Mouse (Mus musculus): ENCODE data around the gene Dctn2. TPM values are rescaled to one million over a fixed set of nuclear protein-coding genes. Genes with fewer than 3 reads are reported as not detected.

Dctn2 gene
- polyA plus RNA-seq, 1 experiment: 170 TPM

GRCm38 (mm10) chr10:127272371-127272770 is 6.2 kb downstream of the Dctn2 start:
- H3K79me3 ChIP-seq (ENCODE audit: low read depth): peaks cover 18% of the 10 kb centered on the region
- TF ChIP-seq USF1 (IDR thresholded peaks at IDR 0.05; ENCODE audit: low read depth) (no peak), MAX (IDR thresholded peaks at IDR 0.05) (no peak), MYOG (IDR thresholded peaks at IDR 0.05; ENCODE audit: control insufficient read depth, extremely low read depth, insufficient read length) (no peak), MYOD1 (IDR thresholded peaks at IDR 0.05; ENCODE audit: control insufficient read depth, insufficient read length, low read depth) (no peak), CEBPB (IDR thresholded peaks at IDR 0.05; ENCODE audit: low read depth) (no peak), CTCF (IDR thresholded peaks at IDR 0.05; ENCODE audit: control insufficient read depth, insufficient read depth, insufficient read length) (no peak), FOSL1 (IDR thresholded peaks at IDR 0.05; ENCODE audit: insufficient read depth, low read length, poor library complexity, severe bottlenecking) (no peak)
- no peak overlapping the region for H3ac ChIP-seq (ENCODE audit: control insufficient read depth, insufficient read length, low read depth)
- no peaks in the 10 kb centered on the region for H3K27me3 ChIP-seq (ENCODE audit: control insufficient read depth, insufficient read depth, insufficient read length)
- H3K36me3 ChIP-seq (ENCODE audit: control insufficient read depth, insufficient read depth): peaks cover 73% of the 10 kb centered on the region
- no peak overlapping the region for H3K4me3 ChIP-seq (ENCODE audit: insufficient read depth, poor library complexity, severe bottlenecking)
- peaks cover 32% of the 10 kb centered on the region for H3K79me2 ChIP-seq (ENCODE audit: control insufficient read depth, insufficient read depth)

DNA sequence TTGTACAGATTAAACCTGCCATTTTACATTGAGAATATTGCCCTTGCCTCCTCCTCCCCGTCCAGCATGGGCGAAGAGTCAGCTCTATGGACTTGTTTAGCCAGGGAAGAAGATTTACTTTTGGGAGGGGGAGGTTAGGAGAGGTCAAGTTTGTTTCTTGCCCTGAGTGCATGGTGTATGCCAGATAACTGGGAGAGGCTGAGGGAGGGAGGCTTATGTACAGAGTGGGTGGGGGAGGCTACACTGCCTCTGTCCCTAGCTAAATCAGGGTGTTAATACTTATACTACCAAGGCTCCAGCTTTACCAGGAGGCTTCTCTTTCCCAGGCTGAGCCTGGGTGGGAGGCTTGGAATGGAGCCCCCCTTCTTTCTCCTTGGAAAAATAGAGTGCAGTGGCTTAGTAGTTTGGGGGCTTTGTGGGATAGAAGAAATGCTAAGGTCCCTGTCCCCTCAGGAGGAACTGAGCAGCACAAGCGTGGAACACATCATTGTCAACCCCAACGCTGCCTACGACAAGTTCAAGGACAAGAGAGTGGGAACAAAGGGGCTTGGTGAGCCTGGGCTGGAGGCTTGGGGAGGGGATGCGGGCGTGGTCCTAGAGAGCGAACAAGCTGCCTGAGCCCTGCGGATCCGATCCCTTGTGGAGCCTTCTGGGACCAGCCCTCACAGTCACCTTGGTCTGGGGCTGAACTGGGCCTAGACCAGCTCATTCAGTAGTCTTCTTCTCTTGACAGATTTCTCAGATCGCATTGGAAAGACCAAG is 8.3 kb downstream of the Dctn2 start:
- Histone ChIP-seq H3ac (ENCODE audit: control insufficient read depth, insufficient read length, low read depth) (no peak overlapping the region), H3K36me3 (ENCODE audit: control insufficient read depth, insufficient read depth) (peaks cover 74% of the 10 kb centered on the region), H3K79me2 (ENCODE audit: control insufficient read depth, insufficient read depth) (peaks cover 11% of the 10 kb centered on the region), H3K27me3 (ENCODE audit: control insufficient read depth, insufficient read depth, insufficient read length) (no peaks in the 10 kb centered on the region), H3K79me3 (ENCODE audit: low read depth) (peaks cover 7% of the 10 kb centered on the region), H3K4me3 (ENCODE audit: insufficient read depth, poor library complexity, severe bottlenecking) (no peak overlapping the region)
- TF ChIP-seq FOSL1 (IDR thresholded peaks at IDR 0.05; ENCODE audit: insufficient read depth, low read length, poor library complexity, severe bottlenecking) (no peak), CTCF (IDR thresholded peaks at IDR 0.05; ENCODE audit: control insufficient read depth, insufficient read depth, insufficient read length) (no peak), MYOG (IDR thresholded peaks at IDR 0.05; ENCODE audit: control insufficient read depth, extremely low read depth, insufficient read length) (no peak)

GRCm38 (mm10) chr10:127279730-127280129 is 13.6 kb downstream of the Dctn2 start:
- TF ChIP-seq MAX (IDR thresholded peaks at IDR 0.05) (no peak), MYOG (IDR thresholded peaks at IDR 0.05; ENCODE audit: control insufficient read depth, extremely low read depth, insufficient read length) (no peak), USF1 (IDR thresholded peaks at IDR 0.05; ENCODE audit: low read depth) (no peak), CEBPB (IDR thresholded peaks at IDR 0.05; ENCODE audit: low read depth) (no peak), FOSL1 (IDR thresholded peaks at IDR 0.05; ENCODE audit: insufficient read depth, low read length, poor library complexity, severe bottlenecking) (no peak), CTCF (IDR thresholded peaks at IDR 0.05; ENCODE audit: control insufficient read depth, insufficient read depth, insufficient read length) (no peak), MYOD1 (IDR thresholded peaks at IDR 0.05; ENCODE audit: control insufficient read depth, insufficient read length, low read depth) (no peak)
- Histone ChIP-seq H3K36me3 (ENCODE audit: control insufficient read depth, insufficient read depth) (peaks cover 92% of the 10 kb centered on the region), H3K4me3 (ENCODE audit: insufficient read depth, poor library complexity, severe bottlenecking) (no peak overlapping the region), H3K79me2 (ENCODE audit: control insufficient read depth, insufficient read depth) (no peaks in the 10 kb centered on the region), H3K27me3 (ENCODE audit: control insufficient read depth, insufficient read depth, insufficient read length) (no peaks in the 10 kb centered on the region), H3ac (ENCODE audit: control insufficient read depth, insufficient read length, low read depth) (no peak overlapping the region), H3K79me3 (ENCODE audit: low read depth) (peaks cover 1% of the 10 kb centered on the region)

DNA sequence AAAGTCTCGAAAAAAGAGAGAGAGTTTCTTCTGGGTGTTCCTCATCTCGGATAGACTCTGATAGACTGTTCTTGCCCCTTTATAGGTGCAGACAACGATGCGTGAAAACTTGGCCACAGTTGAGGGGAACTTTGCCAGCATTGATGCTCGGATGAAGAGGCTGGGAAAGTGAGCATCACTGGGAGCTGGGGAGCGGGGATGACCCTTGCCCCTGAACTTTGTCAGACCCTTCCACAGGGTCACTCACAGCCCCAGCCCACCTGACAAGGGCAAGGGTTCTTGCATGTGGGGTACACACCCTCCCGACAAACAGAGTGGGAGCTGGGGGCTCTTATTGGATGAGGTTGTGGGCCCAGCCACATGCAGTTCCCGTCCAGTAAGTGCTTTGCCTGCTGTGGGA is 15.1 kb downstream of the Dctn2 start:
- Histone ChIP-seq H3K27me3 (ENCODE audit: control insufficient read depth, insufficient read depth, insufficient read length) (no peaks in the 10 kb centered on the region), H3ac (ENCODE audit: control insufficient read depth, insufficient read length, low read depth) (no peak overlapping the region), H3K4me3 (ENCODE audit: insufficient read depth, poor library complexity, severe bottlenecking) (no peak overlapping the region), H3K79me2 (ENCODE audit: control insufficient read depth, insufficient read depth) (peaks cover 7% of the 10 kb centered on the region), H3K36me3 (ENCODE audit: control insufficient read depth, insufficient read depth) (peaks cover 91% of the 10 kb centered on the region), H3K79me3 (ENCODE audit: low read depth) (peaks cover 1% of the 10 kb centered on the region)
- TF ChIP-seq FOSL1 (IDR thresholded peaks at IDR 0.05; ENCODE audit: insufficient read depth, low read length, poor library complexity, severe bottlenecking) (no peak), MAX (IDR thresholded peaks at IDR 0.05) (no peak)

DNA sequence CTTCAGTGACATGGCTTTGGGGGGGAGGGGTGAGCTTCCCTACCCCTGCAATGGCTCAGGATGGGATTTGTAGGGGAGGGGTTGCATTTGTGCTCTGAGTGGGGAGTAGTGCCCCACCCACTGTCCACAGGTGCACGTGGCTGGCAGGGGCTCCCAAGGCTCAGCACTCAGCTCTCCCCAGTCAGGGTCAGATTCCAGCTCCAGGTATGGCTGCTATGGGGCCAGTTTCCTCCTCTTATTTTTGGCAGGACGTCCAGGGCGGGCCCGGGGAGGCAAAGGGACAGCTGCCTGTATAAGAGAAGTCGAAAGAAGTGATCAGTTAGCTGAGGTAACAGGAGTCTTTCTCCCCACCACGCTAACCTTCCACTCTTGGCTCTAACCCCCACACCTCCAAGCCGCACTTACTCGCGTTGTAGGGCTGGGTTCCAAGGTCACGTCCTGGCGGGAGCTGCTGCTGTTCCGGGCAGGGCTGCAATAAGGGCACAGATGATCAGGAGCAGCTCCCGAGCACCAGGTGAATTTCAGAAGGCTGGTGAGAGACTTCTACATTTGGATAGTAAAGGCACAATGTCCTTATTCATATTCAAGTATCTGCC is 16.6 kb downstream of the Dctn2 start:
- H3K27me3 ChIP-seq (ENCODE audit: control insufficient read depth, insufficient read depth, insufficient read length): no peaks in the 10 kb centered on the region
- H3K79me3 ChIP-seq (ENCODE audit: low read depth): peaks cover 15% of the 10 kb centered on the region
- no peak for TF ChIP-seq MAX (IDR thresholded peaks at IDR 0.05)
- TF ChIP-seq MYOG (IDR thresholded peaks at IDR 0.05; ENCODE audit: control insufficient read depth, extremely low read depth, insufficient read length): no peak
- no peak for TF ChIP-seq USF1 (IDR thresholded peaks at IDR 0.05; ENCODE audit: low read depth)
- no peak for TF ChIP-seq CTCF (IDR thresholded peaks at IDR 0.05; ENCODE audit: control insufficient read depth, insufficient read depth, insufficient read length)
- no peak for TF ChIP-seq FOSL1 (IDR thresholded peaks at IDR 0.05; ENCODE audit: insufficient read depth, low read length, poor library complexity, severe bottlenecking)
- TF ChIP-seq MYOD1 (IDR thresholded peaks at IDR 0.05; ENCODE audit: control insufficient read depth, insufficient read length, low read depth): no peak
- TF ChIP-seq CEBPB (IDR thresholded peaks at IDR 0.05; ENCODE audit: low read depth): no peak
- peaks cover 80% of the 10 kb centered on the region for H3K36me3 ChIP-seq (ENCODE audit: control insufficient read depth, insufficient read depth)
- no peak overlapping the region for H3ac ChIP-seq (ENCODE audit: control insufficient read depth, insufficient read length, low read depth)
- peaks cover 21% of the 10 kb centered on the region for H3K79me2 ChIP-seq (ENCODE audit: control insufficient read depth, insufficient read depth)
- H3K4me3 ChIP-seq (ENCODE audit: insufficient read depth, poor library complexity, severe bottlenecking): no peak overlapping the region
